Mouse (Mus musculus): Measurements from ENCODE around the gene Pkdrej.
"Not testable (repeated sequence)": the region's sequence is repeated elsewhere in the genome, so short reads cannot be mapped to it uniquely, and the experiment has no call there.

The Pkdrej gene

GRCm38 (mm10) chr15:85821203-85822010 lies at the start of gene Pkdrej:
TSS of gene Pkdrej (minus strand) at chr15:85821734.
- peak; percentile 59 for DNase-seq

GRCm38 (mm10) chr15:85867696-85868095 lies 46.2 kb upstream of the Pkdrej start:
- peak; percentile 66 for DNase-seq

- not testable (repeated sequence) for DNase-seq
Measured at GRCm38 (mm10) chr15:85865913-85866312, 44.4 kb upstream of the Pkdrej start.

GRCm38 (mm10) chr15:85859490-85860031 lies 38.0 kb upstream of the Pkdrej start, which contains the start of gene Gtse1:
TSS of gene Gtse1 (plus strand) at chr15:85859745.
- peak; percentile 91 for DNase-seq

GRCm38 (mm10) chr15:85858980-85859489 lies 37.5 kb upstream of the Pkdrej start:
- no peak for DNase-seq

GRCm38 (mm10) chr15:85851656-85852392 lies 30.3 kb upstream of the Pkdrej start:
- no peak for DNase-seq

GRCm38 (mm10) chr15:85845071-85845470 lies 23.5 kb upstream of the Pkdrej start:
- no peak for DNase-seq

- DNase-seq: no peak
Measured at GRCm38 (mm10) chr15:85841796-85842360, 20.3 kb upstream of the Pkdrej start.

GRCm38 (mm10) chr15:85840983-85841382 lies 19.4 kb upstream of the Pkdrej start:
- no peak for DNase-seq

- DNase-seq: no peak
Measured at GRCm38 (mm10) chr15:85836887-85837286, 15.4 kb upstream of the Pkdrej start.

- DNase-seq: no peak
Measured at GRCm38 (mm10) chr15:85835335-85835734, 13.8 kb upstream of the Pkdrej start.

- no peak for DNase-seq
Measured at GRCm38 (mm10) chr15:85832599-85832998, 11.1 kb upstream of the Pkdrej start.

GRCm38 (mm10) chr15:85831954-85832590 lies 10.5 kb upstream of the Pkdrej start, which contains the start of gene Ttc38:
TSS of gene Ttc38 (plus strand) at chr15:85832306.
- DNase-seq: peak; percentile 84

GRCm38 (mm10) chr15:85829470-85829869 lies 7.9 kb upstream of the Pkdrej start:
- no peak for DNase-seq

- no peak for DNase-seq
Measured at GRCm38 (mm10) chr15:85828071-85828470, 6.5 kb upstream of the Pkdrej start.

- DNase-seq: no peak
Measured at GRCm38 (mm10) chr15:85826676-85827075, 5.1 kb upstream of the Pkdrej start.

- DNase-seq: no peak
Measured at GRCm38 (mm10) chr15:85822011-85822359, 451 bp upstream of the Pkdrej start.

GRCm38 (mm10) chr15:85813428-85813827 lies 8.1 kb downstream of the Pkdrej start:
- no peak for DNase-seq

- peak; percentile 98 for DNase-seq
Measured at GRCm38 (mm10) chr15:85811535-85812277, 9.8 kb downstream of the Pkdrej start, which contains the start of gene Cdpf1. TSS of gene Cdpf1 (minus strand) at chr15:85811697.

GRCm38 (mm10) chr15:85810806-85811521 lies 10.6 kb downstream of the Pkdrej start:
- DNase-seq: peak; percentile 81

GRCm38 (mm10) chr15:85810462-85810805 lies 11.1 kb downstream of the Pkdrej start:
- no peak for DNase-seq

All from right cerebral cortex, postnatal 25 days (tissue).